Mouse (Mus musculus) spleen, adult 12 weeks (tissue): ENCODE measurements around the gene Gm4907.
"Not testable (repeated sequence)": the region's sequence is repeated elsewhere in the genome, so short reads cannot be mapped to it uniquely, and the experiment has no call there.

Experiments
- DNase-seq: peaks from one replicate; pipeline ENCODE4 v3.0.0; 2022; ENCODE audit warnings: low spot score

Gm4907 gene

DNA sequence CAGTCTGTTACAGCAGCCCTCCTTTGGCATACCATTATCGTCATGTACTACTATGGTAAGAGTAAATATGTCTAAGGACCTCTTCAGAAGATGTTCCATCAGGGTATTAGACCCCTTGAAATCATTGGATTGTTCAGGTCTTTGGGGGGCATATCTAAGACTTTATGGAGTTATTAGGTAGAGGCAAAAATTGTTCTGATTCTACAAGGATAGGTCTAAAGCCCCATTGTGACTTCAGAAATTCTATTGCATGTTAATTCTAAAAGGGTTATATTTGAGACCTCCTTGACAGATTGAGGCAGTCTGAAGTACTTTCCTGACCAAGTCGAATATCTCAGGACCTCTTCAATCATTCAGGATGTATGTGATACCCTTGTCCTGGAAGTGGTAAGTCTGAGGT is at the start of gene Gm4907:
TSS of gene Gm4907 (plus strand) at position 301 of the 400 bp plus-strand sequence.
- DNase-seq: not testable (repeated sequence)

DNA sequence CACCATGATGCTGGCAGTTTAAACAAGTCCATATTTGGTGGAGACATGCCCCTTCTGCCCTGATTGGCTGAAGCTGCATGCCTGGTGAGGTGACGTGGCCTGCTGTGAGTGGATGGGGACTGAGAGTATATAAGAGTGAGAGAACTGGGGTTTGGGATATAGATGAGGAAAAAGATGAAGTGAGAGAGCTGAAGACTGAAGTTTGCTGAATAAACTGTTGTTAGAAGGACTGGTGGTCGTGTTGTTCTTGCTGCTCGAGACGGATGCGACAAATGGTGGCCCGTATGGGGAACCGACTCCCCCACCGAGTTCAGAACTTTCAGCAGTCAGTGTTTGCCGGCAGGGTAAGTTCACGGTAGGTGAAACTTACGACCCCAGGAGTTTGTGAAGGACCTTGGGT is 48.6 kb upstream of the Gm4907 start:
- not testable (repeated sequence) for DNase-seq

DNA sequence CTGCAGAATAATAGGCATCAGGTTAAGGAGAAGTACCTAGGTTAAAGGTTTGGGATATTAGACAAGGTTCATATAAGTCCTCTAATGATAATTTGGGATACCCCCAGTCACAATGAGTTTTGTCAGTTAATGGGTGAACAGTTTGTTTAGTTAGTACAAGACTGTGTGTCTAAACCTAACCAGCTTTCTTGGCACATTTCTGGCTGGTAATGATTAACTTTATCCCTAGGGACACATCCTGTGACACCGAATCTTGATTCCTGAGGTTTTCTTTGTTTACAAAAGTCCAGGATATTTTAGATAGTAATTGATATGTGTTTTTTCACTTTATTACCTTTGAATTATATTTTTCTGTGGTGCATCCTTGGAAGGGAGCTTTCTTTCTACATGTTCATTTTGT is 41.4 kb upstream of the Gm4907 start:
- no peak for DNase-seq

DNA sequence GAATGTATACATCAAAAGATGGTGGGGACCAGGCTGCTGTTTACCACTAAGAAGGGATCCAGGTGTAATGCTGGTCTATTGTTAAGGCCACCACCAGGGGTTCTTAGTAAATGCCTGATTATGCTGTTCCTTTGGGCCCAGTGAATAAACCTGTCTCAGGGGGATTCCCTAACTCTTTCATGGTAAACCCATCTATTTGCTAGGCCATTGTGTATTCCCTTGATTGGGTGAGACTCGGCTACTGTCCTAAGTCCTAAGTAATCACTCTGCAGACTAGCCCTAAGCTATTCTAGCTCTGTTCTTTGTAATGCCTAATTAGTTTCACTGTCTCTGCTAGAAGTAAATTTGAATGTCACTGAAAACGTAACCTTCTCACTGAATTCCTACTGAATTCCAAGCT is 71.8 kb downstream of the Gm4907 start:
- DNase-seq: no peak
